Mouse (Mus musculus): ENCODE results near the gene Slc35g3. TPM values are rescaled to one million over a fixed set of nuclear protein-coding genes. Genes with fewer than 3 reads are reported as not detected.

The Slc35g3 gene
- polyA plus RNA-seq (2012): not detected in 2 replicates

DNA sequence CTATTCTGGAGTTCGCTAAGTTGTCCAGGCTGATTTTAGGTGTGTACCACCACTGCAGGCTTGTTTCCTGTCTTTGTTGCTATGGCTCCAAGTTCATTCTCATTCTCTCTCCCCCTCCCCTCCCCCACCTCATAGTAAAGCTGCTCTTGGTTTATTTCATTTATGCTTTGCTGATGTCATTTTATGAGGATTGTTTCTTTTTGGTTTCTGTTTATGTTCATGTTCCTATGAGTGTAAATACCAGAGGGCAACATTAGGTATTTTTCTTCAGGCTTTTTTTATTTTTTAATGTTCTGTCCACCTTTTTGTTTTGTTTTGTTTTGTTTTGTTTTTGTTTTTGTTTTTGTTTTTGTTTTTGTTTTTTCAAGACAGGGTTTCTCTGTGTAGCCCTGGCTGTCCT lies at the start of gene Slc35g3:
Gene Slc35g3 (minus strand): TSS at position 101 of the 400 bp plus-strand sequence.

GRCm38 (mm10) chr11:69804972-69805909 lies 43.5 kb upstream of the Slc35g3 start, which contains the start of gene Tmem102:
Gene Tmem102, minus strand, starts transcription at chr11:69805624.

DNA sequence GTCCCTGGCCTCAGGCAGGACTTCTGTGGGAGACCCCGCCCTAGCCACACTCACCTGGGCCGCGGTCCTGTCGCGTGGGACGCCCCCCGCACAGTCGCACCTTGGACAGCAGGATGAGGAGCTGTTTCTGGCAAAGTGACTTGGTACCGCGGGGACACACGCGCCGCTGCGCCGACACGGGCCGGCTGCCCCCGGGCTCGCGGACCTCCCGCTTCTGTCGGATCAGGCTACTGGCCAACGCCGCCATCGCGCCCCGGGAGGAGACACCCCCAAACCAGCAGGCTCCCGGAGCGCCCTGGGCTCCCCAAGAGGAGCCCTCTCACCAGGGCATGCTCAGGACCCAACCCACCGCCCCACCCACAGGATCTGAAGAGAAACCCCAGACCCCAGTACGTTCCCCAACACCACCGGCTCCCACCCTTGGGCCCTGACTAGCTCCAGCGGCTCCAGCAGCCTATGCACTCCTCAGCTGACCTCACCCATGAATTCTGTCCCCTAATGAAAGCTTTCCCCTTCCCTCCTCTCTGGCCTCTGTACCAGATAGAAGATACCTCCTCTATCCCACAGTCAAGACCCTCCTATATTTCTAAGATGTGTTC lies 39.7 kb upstream of the Slc35g3 start, which contains the start of gene Fgf11:
Gene Fgf11 (minus strand): TSS at position 479 of the 599 bp plus-strand sequence.

GRCm38 (mm10) chr11:69795168-69795982 lies 33.6 kb upstream of the Slc35g3 start, which contains the start of gene Chrnb1:
Gene Chrnb1, minus strand, starts transcription at chr11:69795943.

GRCm38 (mm10) chr11:69765221-69766125 lies 3.7 kb upstream of the Slc35g3 start, which contains the start of gene Zbtb4:
Gene Zbtb4, plus strand, starts transcription at chr11:69765912.

DNA sequence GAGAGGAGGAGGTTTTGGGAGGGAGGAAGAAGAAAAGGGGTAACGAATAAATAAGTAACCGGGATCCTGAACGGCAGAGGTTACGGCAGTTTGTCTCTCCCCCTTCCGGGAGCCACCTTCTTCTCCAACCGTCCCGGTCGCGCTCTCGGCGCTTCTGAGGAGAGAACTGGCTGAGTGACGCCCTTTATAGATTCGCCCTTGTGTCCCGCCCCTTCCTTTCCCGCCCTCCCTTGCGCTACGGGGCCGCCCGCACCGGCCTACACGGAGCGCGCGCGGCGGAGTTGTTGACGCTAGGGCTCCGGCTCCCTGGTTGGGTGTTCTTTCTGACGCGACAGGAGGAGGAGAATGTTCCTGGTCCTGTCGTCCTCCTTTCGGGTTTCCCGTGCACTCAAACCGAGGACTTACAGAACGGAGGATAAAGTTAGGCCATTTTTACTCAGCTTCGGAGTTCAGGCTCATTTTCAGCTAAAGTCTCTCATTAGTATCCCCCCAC lies 3.2 kb downstream of the Slc35g3 start, which contains the start of gene Polr2a:
Gene Polr2a (minus strand): TSS at position 160 of the 493 bp plus-strand sequence.

Other genes with a start within 250 kb of the Slc35g3 start
- gene Dnah2, start 212.9 kb downstream of the Slc35g3 start, polyA plus RNA-seq (2012): 0.03 TPM in 1 of 2 replicates, not detected in the other
- 0.69 and 1.4 TPM in 2 replicates for gene Efnb3, start 201.8 kb downstream of the Slc35g3 start, polyA plus RNA-seq (2012)
- 15.1 and 19.3 TPM in 2 replicates for gene Wrap53, start 181.7 kb downstream of the Slc35g3 start, polyA plus RNA-seq (2012)
- gene Trp53, start 181.6 kb downstream of the Slc35g3 start, polyA plus RNA-seq (2012): 107 and 113 TPM in 2 replicates
- 60.8 and 72.4 TPM in 2 replicates for gene Atp1b2, start 156.0 kb downstream of the Slc35g3 start, polyA plus RNA-seq (2012)
- not detected in 2 replicates for gene Shbg, start 144.1 kb downstream of the Slc35g3 start, polyA plus RNA-seq (2012)
- gene Sat2, start 139.9 kb downstream of the Slc35g3 start, polyA plus RNA-seq (2012): not detected in 2 replicates
- 78.1 and 86.4 TPM in 2 replicates for gene Fxr2, start 129.0 kb downstream of the Slc35g3 start, polyA plus RNA-seq (2012)
- 0.48 and 1.3 TPM in 2 replicates for gene Sox15, start 106.7 kb downstream of the Slc35g3 start, polyA plus RNA-seq (2012)
- gene Mpdu1, start 99.3 kb downstream of the Slc35g3 start, polyA plus RNA-seq (2012): 34.6 and 45.3 TPM in 2 replicates
- 27.8 and 36.3 TPM in 2 replicates for gene Cd68, start 95.8 kb downstream of the Slc35g3 start, polyA plus RNA-seq (2012)
- gene Eif4a1, start 89.5 kb downstream of the Slc35g3 start, polyA plus RNA-seq (2012): 275 and 277 TPM in 2 replicates
- 103 and 104 TPM in 2 replicates for gene Senp3, start 79.9 kb downstream of the Slc35g3 start, polyA plus RNA-seq (2012)
- gene Tnfsf13, start 76.2 kb downstream of the Slc35g3 start, polyA plus RNA-seq (2012): 11.4 TPM in 2 replicates
- gene Tnfsf12, start 66.1 kb downstream of the Slc35g3 start, polyA plus RNA-seq (2012): 7.9 and 10.0 TPM in 2 replicates
- 2.5 and 3.6 TPM in 2 replicates for gene Tnfsfm13, start 65.9 kb downstream of the Slc35g3 start, polyA plus RNA-seq (2012)
- gene Polr2a, start 3.3 kb downstream of the Slc35g3 start, polyA plus RNA-seq (2012): 82.4 and 83.8 TPM in 2 replicates
- gene Zbtb4, start 3.9 kb upstream of the Slc35g3 start, polyA plus RNA-seq (2012): 3.7 and 6.1 TPM in 2 replicates
- 1.1 and 1.2 TPM in 2 replicates for gene Chrnb1, start 34.0 kb upstream of the Slc35g3 start, polyA plus RNA-seq (2012)
- 1.1 and 1.4 TPM in 2 replicates for gene Fgf11, start 39.9 kb upstream of the Slc35g3 start, polyA plus RNA-seq (2012)
- gene Tmem102, start 43.7 kb upstream of the Slc35g3 start, polyA plus RNA-seq (2012): 0.03 TPM in 1 of 2 replicates, not detected in the other
- gene Gm39566, start 53.3 kb upstream of the Slc35g3 start, polyA plus RNA-seq (2012): not detected in 2 replicates
- gene Spem2, start 56.5 kb upstream of the Slc35g3 start, polyA plus RNA-seq (2012): not detected in 2 replicates
- 0.11 TPM in 1 of 2 replicates, not detected in the other for gene Spem1, start 60.2 kb upstream of the Slc35g3 start, polyA plus RNA-seq (2012)
- 40.3 and 57.2 TPM in 2 replicates for gene Nlgn2, start 75.8 kb upstream of the Slc35g3 start, polyA plus RNA-seq (2012)
- 437 and 678 TPM in 2 replicates for gene Tmem256, start 76.5 kb upstream of the Slc35g3 start, polyA plus RNA-seq (2012)
- 149 and 165 TPM in 2 replicates for gene Plscr3, start 84.4 kb upstream of the Slc35g3 start, polyA plus RNA-seq (2012)
- 0.27 and 0.99 TPM in 2 replicates for gene Tnk1, start 96.8 kb upstream of the Slc35g3 start, polyA plus RNA-seq (2012)
- gene Tmem95, start 116.0 kb upstream of the Slc35g3 start, polyA plus RNA-seq (2012): not detected in 2 replicates
- gene Kctd11, start 119.4 kb upstream of the Slc35g3 start, polyA plus RNA-seq (2012): 1.2 and 1.7 TPM in 2 replicates
- gene Acap1, start 133.6 kb upstream of the Slc35g3 start, polyA plus RNA-seq (2012): 138 and 178 TPM in 2 replicates
- 1.7 and 2.8 TPM in 2 replicates for gene 2810408A11Rik, start 139.0 kb upstream of the Slc35g3 start, polyA plus RNA-seq (2012)
- gene Neurl4, start 139.1 kb upstream of the Slc35g3 start, polyA plus RNA-seq (2012): 79.1 and 86.6 TPM in 2 replicates
- gene Gps2, start 151.9 kb upstream of the Slc35g3 start, polyA plus RNA-seq (2012): 173 and 210 TPM in 2 replicates
- 2,243 and 2,337 TPM in 2 replicates for gene Eif5a, start 160.0 kb upstream of the Slc35g3 start, polyA plus RNA-seq (2012)
- 1.3 and 1.6 TPM in 2 replicates for gene Ybx2, start 173.8 kb upstream of the Slc35g3 start, polyA plus RNA-seq (2012)
- 0.54 and 1.5 TPM in 2 replicates for gene Slc2a4, start 186.2 kb upstream of the Slc35g3 start, polyA plus RNA-seq (2012)
- 0.12 TPM in 1 of 2 replicates, not detected in the other for gene Cldn7, start 202.8 kb upstream of the Slc35g3 start, polyA plus RNA-seq (2012)
- gene Ctdnep1, start 219.2 kb upstream of the Slc35g3 start, polyA plus RNA-seq (2012): 253 and 255 TPM in 2 replicates
- gene Elp5, start 220.5 kb upstream of the Slc35g3 start, polyA plus RNA-seq (2012): 12.4 and 14.3 TPM in 2 replicates
- gene Gabarap, start 229.2 kb upstream of the Slc35g3 start, polyA plus RNA-seq (2012): 379 and 448 TPM in 2 replicates
- gene Phf23, start 233.8 kb upstream of the Slc35g3 start, polyA plus RNA-seq (2012): 73.1 and 84.1 TPM in 2 replicates
- gene Dvl2, start 238.6 kb upstream of the Slc35g3 start, polyA plus RNA-seq (2012): 50.0 and 50.7 TPM in 2 replicates

Measured in megakaryocyte-erythroid progenitor cell, adult 5 weeks (primary cell).